In genomic region chr7:57512955-57513354, GRCm38 (mm10) we compare ENCODE assay signal across 12 mouse cellular contexts. TPM values are rescaled to one million over a fixed set of nuclear protein-coding genes. Genes with fewer than 3 reads are reported as not detected.
A peak's percentile ranks its signal among the peaks of the same experiment; 100 is the strongest.
DNase-seq lines count a peak whose midpoint lies in the region; ATAC-seq and TF ChIP-seq lines count a peak whose summit lies in the region.
"Had no signal": no experiment of that assay in that cellular context is flagged by ENCODE, and none has a peak within 500 bp of the region (broad histone marks: within the 10 kb centered on the region; RNA-seq: fewer than 3 reads in every experiment).

No protein-coding gene starts in this region.

- no peak overlapping the region for H3K4me2 ChIP-seq in heart, postnatal 0 days (ENCODE audit: low read depth, low read length)
- no peak overlapping the region for H3K4me2 ChIP-seq in midbrain, embryonic 14.5 days (ENCODE audit: low read length)
- no peak overlapping the region for H3K4me2 ChIP-seq in midbrain, embryonic 11.5 days
- H3K4me2 ChIP-seq in stomach, postnatal 0 days (replicated peaks; ENCODE audit: low read depth), result no peak overlapping the region
- H3K4me2 ChIP-seq: forebrain, embryonic 13.5 days; liver, embryonic 15.5 days had no signal

- H3K27ac ChIP-seq in heart, postnatal 0 days (ENCODE audit: low read depth), result no peak overlapping the region
- H3K27ac ChIP-seq in midbrain, embryonic 14.5 days (replicated peaks; ENCODE audit: low read depth, low read length), result no peak overlapping the region
- H3K27ac ChIP-seq in midbrain, embryonic 11.5 days (ENCODE audit: low read depth, low read length), result no peak overlapping the region
- no peak overlapping the region for H3K27ac ChIP-seq in cortical plate, adult 2 months (ENCODE audit: insufficient read depth, low read length)
- H3K27ac ChIP-seq in stomach, postnatal 0 days (replicated peaks), result no peak overlapping the region
- H3K27ac ChIP-seq: forebrain, embryonic 13.5 days; heart, embryonic 10.5 days; liver, embryonic 15.5 days had no signal

- H3K27me3 ChIP-seq in heart, postnatal 0 days (ENCODE audit: control insufficient read depth, insufficient read depth, low read length), result peaks cover 37% of the 10 kb centered on the region
- H3K27me3 ChIP-seq in midbrain, embryonic 14.5 days (ENCODE audit: control insufficient read depth, insufficient read depth, low read length), result peaks cover 36% of the 10 kb centered on the region
- H3K27me3 ChIP-seq in midbrain, embryonic 11.5 days (ENCODE audit: control insufficient read depth, insufficient read depth, low read length), result peaks cover 34% of the 10 kb centered on the region
- H3K27me3 ChIP-seq in stomach, postnatal 0 days (ENCODE audit: control insufficient read depth, insufficient read depth, low read length), result peaks cover 5% of the 10 kb centered on the region; the same call in 1 of the 2 replicates

- intact Hi-C loops in heart, postnatal 36 days (cut with DNase I), result loop anchor here (10.0 kb wide), 1 partner anchor 632 kb away; no protein-coding TSS in a partner anchor

- peak; percentile 14; the same call in 1 of the 2 replicates for TF ChIP-seq CTCF in heart, postnatal 0 days (IDR thresholded peaks at IDR 0.05; ENCODE audit: low read depth)
- peak; percentile 36; the same call in 1 of the 2 replicates for TF ChIP-seq CTCF in cortical plate, adult 2 months (IDR thresholded peaks at IDR 0.05; ENCODE audit: extremely low read depth, insufficient read depth, low read length)
- peak; percentile 62 for TF ChIP-seq CTCF in stomach, postnatal 0 days (IDR thresholded peaks at IDR 0.05; ENCODE audit: low read depth)

- WGBS in heart, postnatal 0 days, result 26% methylated on average over 3 of the region's 3 CpGs
- 29% methylated on average over 3 of the region's 3 CpGs for WGBS in midbrain, embryonic 14.5 days
- WGBS in midbrain, embryonic 11.5 days, result 34% methylated on average over 3 of the region's 3 CpGs
- WGBS in stomach, postnatal 0 days, result 22% methylated on average over 3 of the region's 3 CpGs

- no peak for TF ChIP-seq POLR2A in cortical plate, adult 2 months (IDR thresholded peaks at IDR 0.05; ENCODE audit: extremely low read depth, insufficient read depth, low read length)

- no peaks in the 10 kb centered on the region for H3K9me3 ChIP-seq in heart, postnatal 0 days (replicated peaks; ENCODE audit: control insufficient read depth, low read length)
- no peaks in the 10 kb centered on the region for H3K9me3 ChIP-seq in midbrain, embryonic 14.5 days (ENCODE audit: control insufficient read depth, low read length)
- H3K9me3 ChIP-seq in midbrain, embryonic 11.5 days (ENCODE audit: control insufficient read depth, low read length), result no peaks in the 10 kb centered on the region
- H3K9me3 ChIP-seq in stomach, postnatal 0 days (ENCODE audit: control insufficient read depth, low read length), result no peaks in the 10 kb centered on the region
- H3K9me3 ChIP-seq: forebrain, embryonic 13.5 days; heart, embryonic 10.5 days; liver, embryonic 15.5 days had no signal

- DNase-seq in heart, postnatal 0 days (ENCODE audit: low spot score), result no peak
- no peak for DNase-seq in heart, postnatal 36 days
- DNase-seq in midbrain, embryonic 14.5 days, result peak; percentile 88
- DNase-seq in midbrain, embryonic 11.5 days (ENCODE audit: low spot score, missing footprints), result no peak
- DNase-seq in stomach, postnatal 0 days (ENCODE audit: low spot score), result no peak
- no peak for DNase-seq in gastrocnemius, postnatal 10 days
- DNase-seq: kidney, adult 11 months had no signal

- H3K4me3 ChIP-seq in heart, postnatal 0 days (ENCODE audit: low read depth, low read length), result no peak overlapping the region
- H3K4me3 ChIP-seq in midbrain, embryonic 14.5 days (replicated peaks; ENCODE audit: low read depth, low read length), result no peak overlapping the region
- H3K4me3 ChIP-seq in midbrain, embryonic 11.5 days (ENCODE audit: low read depth, low read length), result no peak overlapping the region
- no peak overlapping the region for H3K4me3 ChIP-seq in cortical plate, adult 2 months (ENCODE audit: insufficient read depth, low read length)
- no peak overlapping the region for H3K4me3 ChIP-seq in stomach, postnatal 0 days (ENCODE audit: low read depth, low read length)
- H3K4me3 ChIP-seq: forebrain, embryonic 13.5 days; heart, embryonic 10.5 days; liver, embryonic 15.5 days had no signal

- TF ChIP-seq EP300 in heart, postnatal 0 days (IDR thresholded peaks at IDR 0.05; ENCODE audit: low read depth), result no peak
- TF ChIP-seq EP300 in stomach, postnatal 0 days (optimal IDR thresholded peaks at IDR 0.05), result no peak

- no peaks in the 10 kb centered on the region for H3K4me1 ChIP-seq in heart, postnatal 0 days (ENCODE audit: control insufficient read depth, insufficient read depth)
- H3K4me1 ChIP-seq in midbrain, embryonic 14.5 days (ENCODE audit: control insufficient read depth, insufficient read depth, low read length), result no peaks in the 10 kb centered on the region
- H3K4me1 ChIP-seq in midbrain, embryonic 11.5 days (ENCODE audit: control insufficient read depth, insufficient read depth, low read length), result 0 out of 2 replicates have a peak, but pooled peaks cover 4% of the 10 kb centered on the region
- peaks cover 1% of the 10 kb centered on the region; the same call in 1 of the 2 replicates for H3K4me1 ChIP-seq in cortical plate, adult 2 months (ENCODE audit: control insufficient read depth, insufficient read depth, low read length)
- H3K4me1 ChIP-seq in stomach, postnatal 0 days (replicated peaks; ENCODE audit: control insufficient read depth, insufficient read depth), result no peaks in the 10 kb centered on the region
- H3K4me1 ChIP-seq: liver, embryonic 15.5 days had no signal

- H3K9ac ChIP-seq in heart, postnatal 0 days (replicated peaks; ENCODE audit: low read depth, low read length), result no peak overlapping the region
- H3K9ac ChIP-seq in midbrain, embryonic 14.5 days (replicated peaks; ENCODE audit: low read length), result no peak overlapping the region
- H3K9ac ChIP-seq in midbrain, embryonic 11.5 days (ENCODE audit: low read length), result no peak overlapping the region
- no peak overlapping the region for H3K9ac ChIP-seq in stomach, postnatal 0 days (ENCODE audit: low read length)
- H3K9ac ChIP-seq: forebrain, embryonic 13.5 days; liver, embryonic 15.5 days had no signal

- no peak for ATAC-seq in heart, postnatal 0 days (ENCODE audit: insufficient read depth, low read depth)
- no peak for ATAC-seq in midbrain, embryonic 14.5 days (ENCODE audit: low FRiP score, low TSS enrichment)
- ATAC-seq in midbrain, embryonic 11.5 days (ENCODE audit: low FRiP score), result no peak
- ATAC-seq in stomach, postnatal 0 days (ENCODE audit: low FRiP score, low TSS enrichment), result no peak
- ATAC-seq: forebrain, embryonic 13.5 days; midbrain, embryonic 16.5 days had no signal

- H3K36me3 ChIP-seq in heart, postnatal 0 days (replicated peaks; ENCODE audit: control insufficient read depth, insufficient read depth, low read length), result no peaks in the 10 kb centered on the region
- H3K36me3 ChIP-seq in midbrain, embryonic 14.5 days (ENCODE audit: control insufficient read depth, insufficient read depth, low read length), result no peaks in the 10 kb centered on the region
- H3K36me3 ChIP-seq in midbrain, embryonic 11.5 days (ENCODE audit: control insufficient read depth, insufficient read depth, low read length), result no peaks in the 10 kb centered on the region
- no peaks in the 10 kb centered on the region for H3K36me3 ChIP-seq in stomach, postnatal 0 days (ENCODE audit: control insufficient read depth, insufficient read depth, low read length)
- H3K36me3 ChIP-seq: heart, embryonic 10.5 days; liver, embryonic 15.5 days had no signal

RNA-seq across cellular contexts. Expression of gene Gabra5, which starts 3.1 kb away (rescaled TPM):
- total RNA-seq in heart, postnatal 0 days (2014; rRNA removed; ENCODE audit: low replicate concordance), result not detected in 2 replicates
- polyA plus RNA-seq in heart, postnatal 0 days (2015; fragmentation: Nextera tagmentation; extraction: Ambion mirVana), result not detected in 2 replicates
- not detected for total RNA-seq in heart, postnatal 36 days (2021)
- polyA plus RNA-seq in midbrain, embryonic 14.5 days (2014; fragmentation: Nextera tagmentation; extraction: Ambion mirVana), result 25.2 and 27.8 TPM in 2 replicates
- 1.1 and 1.4 TPM in 2 replicates for polyA plus RNA-seq in midbrain, embryonic 11.5 days (2014; fragmentation: Nextera tagmentation; extraction: Ambion mirVana)
- polyA plus RNA-seq in cortical plate, adult 2 months (2012; rRNA removed), result 34.0 and 53.0 TPM in 2 replicates
- 0.06 and 0.07 TPM in 2 replicates for polyA plus RNA-seq in stomach, postnatal 0 days (2015; fragmentation: Nextera tagmentation; extraction: Ambion mirVana)
- total RNA-seq in gastrocnemius, postnatal 10 days (2021), result under 1 TPM; 0.11 to 0.12 TPM
- polyA plus RNA-seq: liver, embryonic 15.5 days had no signal

Comparison
In these comparisons a context has a peak if more than half of its experiments do, and no peak if none do; other contexts are left out.
1. RNA of gene Gabra5, which starts 3.1 kb away (polyA plus RNA-seq): 34.0 to 53.0 TPM in cortical plate, adult 2 months and 25.2 to 27.8 TPM in midbrain, embryonic 14.5 days; 1.1 to 1.4 TPM in midbrain, embryonic 11.5 days, 0.06 to 0.07 TPM in stomach, postnatal 0 days and not detected in heart, postnatal 0 days; every median in the first group is over 10 times any median in the second.
2. Peak in every context shown above with its lines, with median percentiles within 50 percentile points of each other: CTCF ChIP-seq.